Mouse (Mus musculus) forebrain, embryonic 14.5 days (tissue): ENCODE results near the gene Wnt5b. TPM values are rescaled to one million over a fixed set of nuclear protein-coding genes. Genes with fewer than 3 reads are reported as not detected.

ENCODE experiments used
- ATAC-seq: fragments of 200-750 bp; cut with Nextera tagmentation; 2 replicates; pipeline ENCODE4 v1.8.0; 2017; ENCODE audit warnings: mild to moderate bottlenecking, moderate library complexity
- DNase-seq: peaks from one replicate; pipeline ENCODE4 v3.0.0-alpha.2; 2015; ENCODE audit warnings: low spot score
- H3K27ac ChIP-seq: fragments of 300-500 bp; sonication (generic); 2 replicates; pipeline ENCODE4 v1.5.1; 2014; ENCODE audit warnings: low read depth, mild to moderate bottlenecking, control low read depth, low read length, moderate library complexity
- H3K27me3 ChIP-seq: fragments of 300-500 bp; sonication (generic); replicated peaks from 2 replicates; pipeline ENCODE4 v1.6.1; 2014; ENCODE audit warnings: low read length, control low read depth, mixed read lengths; ENCODE audit not compliant: control insufficient read depth, insufficient read depth
- H3K36me3 ChIP-seq: fragments of 300-500 bp; sonication (generic); 2 replicates; pipeline ENCODE4 v1.6.1; 2014; ENCODE audit warnings: low read length, control low read depth; ENCODE audit not compliant: control insufficient read depth, insufficient read depth
- H3K4me1 ChIP-seq: fragments of 300-500 bp; sonication (generic); 2 replicates; pipeline ENCODE4 v1.6.1; 2014; ENCODE audit warnings: antibody characterized with exemption, low read length, control low read depth; ENCODE audit not compliant: control insufficient read depth, insufficient read depth
- H3K4me2 ChIP-seq: fragments of 300-500 bp; sonication (generic); 2 replicates; pipeline ENCODE4 v1.6.1; 2014; ENCODE audit warnings: mild to moderate bottlenecking, control low read depth, low read length
- H3K4me3 ChIP-seq: fragments of 300-500 bp; sonication (generic); 2 replicates; pipeline ENCODE4 v1.5.1; 2014; ENCODE audit warnings: low read depth, low read length, control low read depth
- H3K9ac ChIP-seq: fragments of 300-500 bp; sonication (generic); 2 replicates; pipeline ENCODE4 v1.6.1; 2014; ENCODE audit warnings: mild to moderate bottlenecking, low read length, control low read depth, moderate library complexity
- H3K9me3 ChIP-seq: fragments of 300-500 bp; sonication (generic); replicated peaks from 2 replicates; pipeline ENCODE4 v1.6.1; 2016; ENCODE audit warnings: low read length, control low read depth, mixed read lengths; ENCODE audit not compliant: control insufficient read depth
- WGBS: fragments of 180-500 bp; shearing (Covaris S2); extraction: QIAGEN DNeasy Blood & Tissue Kit; methylation state at CpG from one replicate; pipeline ENCODE4 v1.1.7; 2014; 5-methylcytosine and 5-hydroxymethylcytosine counted together
- polyA plus RNA-seq: library from polyadenylated mRNA; unstranded; fragments of >200 nt; fragmentation: Nextera tagmentation; extraction: Ambion mirVana; gene quantifications from 2 replicates; pipeline ENCODE4 v1.2.1, GENCODE M21; 2014

Gene Wnt5b
- polyA plus RNA-seq, 1 experiment from 2014 or later, result 3.4 TPM

- H3K9me3 ChIP-seq, result no peaks in the 10 kb centered on the region
- no peaks in the 10 kb centered on the region for H3K36me3 ChIP-seq
- no peak overlapping the region for H3K4me2 ChIP-seq
- H3K9ac ChIP-seq, result no peak overlapping the region
- no peak for DNase-seq
- H3K27me3 ChIP-seq, result no peaks in the 10 kb centered on the region
- H3K27ac ChIP-seq, result no peak overlapping the region
- WGBS, result 94% methylated on average over 4 of the region's 4 CpGs
- H3K4me3 ChIP-seq, result no peak overlapping the region
- ATAC-seq, result no peak
- no peaks in the 10 kb centered on the region for H3K4me1 ChIP-seq
Measured at GRCm38 (mm10) chr6:119412588-119412987, 131.6 kb downstream of the Wnt5b start.

GRCm38 (mm10) chr6:119411511-119411910 lies 132.6 kb downstream of the Wnt5b start:
- no peak for DNase-seq
- no peaks in the 10 kb centered on the region for H3K4me1 ChIP-seq
- no peak for ATAC-seq
- no peak overlapping the region for H3K9ac ChIP-seq
- H3K4me3 ChIP-seq, result no peak overlapping the region
- no peaks in the 10 kb centered on the region for H3K27me3 ChIP-seq
- WGBS, result 89% methylated on average over 3 of the region's 3 CpGs
- no peak overlapping the region for H3K27ac ChIP-seq
- H3K9me3 ChIP-seq, result no peaks in the 10 kb centered on the region
- H3K4me2 ChIP-seq, result no peak overlapping the region
- H3K36me3 ChIP-seq, result no peaks in the 10 kb centered on the region

GRCm38 (mm10) chr6:119409766-119410165 lies 134.4 kb downstream of the Wnt5b start:
- H3K27me3 ChIP-seq, result no peaks in the 10 kb centered on the region
- H3K27ac ChIP-seq, result no peak overlapping the region
- H3K9ac ChIP-seq, result no peak overlapping the region
- DNase-seq (no peak), ATAC-seq (no peak)
- no peaks in the 10 kb centered on the region for H3K9me3 ChIP-seq
- H3K4me1 ChIP-seq, result no peaks in the 10 kb centered on the region
- H3K4me3 ChIP-seq, result no peak overlapping the region
- no peak overlapping the region for H3K4me2 ChIP-seq
- H3K36me3 ChIP-seq, result no peaks in the 10 kb centered on the region
- 17% methylated on average over 1 of the region's 1 CpGs for WGBS

- Histone ChIP-seq H3K27ac (no peak overlapping the region), H3K4me2 (no peak overlapping the region), H3K4me3 (no peak overlapping the region), H3K36me3 (no peaks in the 10 kb centered on the region), H3K9ac (no peak overlapping the region), H3K9me3 (no peaks in the 10 kb centered on the region), H3K27me3 (no peaks in the 10 kb centered on the region), H3K4me1 (no peaks in the 10 kb centered on the region)
- no peak for ATAC-seq
- WGBS, result 64% methylated on average over 9 of the region's 9 CpGs
- no peak for DNase-seq
Measured at GRCm38 (mm10) chr6:119408582-119408981, 135.6 kb downstream of the Wnt5b start.

- Histone ChIP-seq H3K36me3 (no peaks in the 10 kb centered on the region), H3K4me1 (no peaks in the 10 kb centered on the region), H3K4me2 (no peak overlapping the region), H3K27ac (no peak overlapping the region), H3K27me3 (no peaks in the 10 kb centered on the region), H3K9ac (no peak overlapping the region), H3K9me3 (no peaks in the 10 kb centered on the region), H3K4me3 (no peak overlapping the region)
- ATAC-seq (no peak), DNase-seq (no peak)
- WGBS, result 68% methylated on average over 6 of the region's 6 CpGs
Measured at GRCm38 (mm10) chr6:119407818-119408217, 136.3 kb downstream of the Wnt5b start.

GRCm38 (mm10) chr6:119406528-119406927 lies 137.6 kb downstream of the Wnt5b start:
- H3K4me1 ChIP-seq, result no peaks in the 10 kb centered on the region
- H3K36me3 ChIP-seq, result no peaks in the 10 kb centered on the region
- H3K27me3 ChIP-seq, result no peaks in the 10 kb centered on the region
- H3K27ac ChIP-seq, result no peak overlapping the region
- no peak overlapping the region for H3K9ac ChIP-seq
- H3K4me3 ChIP-seq, result no peak overlapping the region
- DNase-seq (no peak), ATAC-seq (no peak)
- no peak overlapping the region for H3K4me2 ChIP-seq
- H3K9me3 ChIP-seq, result no peaks in the 10 kb centered on the region
- WGBS, result 93% methylated on average over 8 of the region's 8 CpGs

GRCm38 (mm10) chr6:119405310-119405709 lies 138.8 kb downstream of the Wnt5b start:
- no peak overlapping the region for H3K4me2 ChIP-seq
- H3K9me3 ChIP-seq, result no peaks in the 10 kb centered on the region
- no peak for ATAC-seq
- no peaks in the 10 kb centered on the region for H3K27me3 ChIP-seq
- no peak for DNase-seq
- WGBS, result 88% methylated on average over 7 of the region's 7 CpGs
- H3K4me3 ChIP-seq, result no peak overlapping the region
- no peaks in the 10 kb centered on the region for H3K36me3 ChIP-seq
- no peak overlapping the region for H3K9ac ChIP-seq
- H3K27ac ChIP-seq, result no peak overlapping the region
- no peaks in the 10 kb centered on the region for H3K4me1 ChIP-seq

- 92% methylated on average over 4 of the region's 4 CpGs for WGBS
- H3K4me1 ChIP-seq, result no peaks in the 10 kb centered on the region
Measured at GRCm38 (mm10) chr6:119404854-119405253, 139.3 kb downstream of the Wnt5b start.

GRCm38 (mm10) chr6:119402976-119403375 lies 141.2 kb downstream of the Wnt5b start:
- H3K27me3 ChIP-seq, result no peaks in the 10 kb centered on the region
- ATAC-seq (no peak), DNase-seq (no peak)
- H3K4me2 ChIP-seq, result no peak overlapping the region
- no peaks in the 10 kb centered on the region for H3K9me3 ChIP-seq
- H3K36me3 ChIP-seq, result no peaks in the 10 kb centered on the region
- H3K4me1 ChIP-seq, result no peaks in the 10 kb centered on the region
- H3K27ac ChIP-seq, result no peak overlapping the region
- WGBS, result 90% methylated on average over 3 of the region's 3 CpGs
- H3K4me3 ChIP-seq, result no peak overlapping the region
- H3K9ac ChIP-seq, result no peak overlapping the region

More at GRCm38 (mm10) chr6:119404854-119405253, 139.3 kb downstream of the Wnt5b start:
- DNase-seq (no peak), ATAC-seq (no peak)
- no peaks in the 10 kb centered on the region for H3K9me3 ChIP-seq
- no peak overlapping the region for H3K27ac ChIP-seq
- no peaks in the 10 kb centered on the region for H3K27me3 ChIP-seq
- no peak overlapping the region for H3K4me3 ChIP-seq
- H3K4me2 ChIP-seq, result no peak overlapping the region
- no peak overlapping the region for H3K9ac ChIP-seq
- H3K36me3 ChIP-seq, result no peaks in the 10 kb centered on the region
